Mouse (Mus musculus): ENCODE measurements at regions not wholly inside any gene's neighbourhood (a gene's known extent, or its start where the extent isn't known, plus 50 kb on each side); places are given as distances from the start of the nearest gene placed in this dataset.
"Not testable (repeated sequence)": the region's sequence is repeated elsewhere in the genome, so short reads cannot be mapped to it uniquely, and the experiment has no call there.

DNA sequence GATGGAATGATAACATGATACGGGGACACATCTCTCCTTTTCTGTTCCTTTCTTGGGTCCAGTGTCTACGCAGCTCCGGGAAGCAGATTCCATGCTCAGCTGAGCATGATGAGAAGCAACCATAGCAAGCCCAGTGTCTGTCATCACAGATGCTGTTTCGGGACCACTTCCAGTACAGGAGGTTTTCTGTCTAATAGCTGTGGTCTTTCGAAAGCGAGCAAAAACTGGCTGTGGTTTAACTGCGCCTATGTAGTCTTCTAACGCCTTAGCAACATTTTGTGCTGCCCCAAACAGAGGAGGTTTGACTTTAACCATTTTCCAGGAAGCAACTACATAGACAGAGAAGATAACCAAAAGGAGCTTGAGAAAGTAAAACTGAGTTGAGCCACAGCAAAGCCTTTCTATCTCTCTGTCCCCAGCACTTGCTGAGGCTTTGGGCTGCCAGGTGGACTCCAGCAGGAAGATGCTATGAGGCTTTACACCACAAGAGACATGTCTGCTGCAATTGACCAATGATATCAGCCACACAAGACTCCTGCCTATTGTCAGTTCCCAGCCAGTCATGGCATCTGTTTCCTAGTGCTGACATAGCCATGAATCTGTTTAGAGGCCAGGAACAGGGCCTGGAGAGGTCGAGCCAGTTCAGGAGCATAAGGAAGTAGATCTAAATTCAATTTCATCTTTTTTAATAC is 95.1 kb downstream of the Stard3nl start:
- TF ChIP-seq POLR2A (IDR thresholded peaks at IDR 0.05; ENCODE audit: insufficient read depth, low read length); EP300 (IDR thresholded peaks at IDR 0.05; ENCODE audit: insufficient read depth, low read depth, low read length): not testable (repeated sequence)
